Mouse (Mus musculus) liver, postnatal 0 days (tissue): ENCODE results near the gene Abcb8. TPM values are rescaled to one million over a fixed set of nuclear protein-coding genes. Genes with fewer than 3 reads are reported as not detected.

Experiments
- ATAC-seq: fragments of 200-750 bp; cut with Nextera tagmentation; 2 replicates; pipeline ENCODE4 v1.8.0; 2017; ENCODE audit warnings: mild to moderate bottlenecking, moderate library complexity
- DNase-seq: peaks from one replicate; pipeline ENCODE4 v3.0.0-alpha.2; 2016
- H3K27ac ChIP-seq: fragments of 300-500 bp; sonication (generic); 2 replicates; pipeline ENCODE4 v1.5.1; 2014; ENCODE audit warnings: antibody characterized with exemption, moderate library complexity, mild to moderate bottlenecking, low read depth
- H3K27me3 ChIP-seq: fragments of 300-500 bp; sonication (generic); 2 replicates; pipeline ENCODE4 v1.6.1; 2014; ENCODE audit warnings: low read length, control low read depth, mixed read lengths; ENCODE audit not compliant: insufficient read depth
- H3K36me3 ChIP-seq: fragments of 300-500 bp; sonication (generic); replicated peaks from 2 replicates; pipeline ENCODE4 v1.6.1; 2014; ENCODE audit warnings: mild to moderate bottlenecking, control low read depth, low read length, moderate library complexity, mixed read lengths; ENCODE audit not compliant: insufficient read depth
- H3K4me1 ChIP-seq: fragments of 300-500 bp; sonication (generic); 2 replicates; pipeline ENCODE4 v1.6.1; 2014; ENCODE audit warnings: antibody characterized with exemption, mild to moderate bottlenecking, control low read depth; ENCODE audit not compliant: insufficient read depth
- H3K4me2 ChIP-seq: fragments of 300-500 bp; sonication (generic); 2 replicates; pipeline ENCODE4 v1.6.1; 2014; ENCODE audit warnings: low read depth, mild to moderate bottlenecking, low read length, moderate library complexity, mixed read lengths
- H3K4me3 ChIP-seq: fragments of 300-500 bp; sonication (generic); 2 replicates; pipeline ENCODE4 v1.5.1; 2014; ENCODE audit warnings: low read depth, low read length
- H3K9ac ChIP-seq: fragments of 300-500 bp; sonication (generic); replicated peaks from 2 replicates; pipeline ENCODE4 v1.6.1; 2014; ENCODE audit warnings: mild to moderate bottlenecking, moderate library complexity
- H3K9me3 ChIP-seq: fragments of 300-500 bp; sonication (generic); 2 replicates; pipeline ENCODE4 v1.6.1; 2016; ENCODE audit warnings: mild to moderate bottlenecking, control low read depth, low read length, mixed read lengths
- CTCF ChIP-seq: sonication (generic); IDR thresholded peaks from 2 replicates; pipeline ENCODE4 v1.5.1; 2016; ENCODE audit warnings: antibody characterized with exemption, low read depth
- EP300 ChIP-seq: IDR thresholded peaks from 2 replicates; pipeline ENCODE4 v1.6.1; 2016; ENCODE audit warnings: antibody characterized with exemption, low read depth, mild to moderate bottlenecking
- WGBS: fragments of 180-500 bp; shearing (Covaris S2); extraction: QIAGEN DNeasy Blood & Tissue Kit; methylation state at CpG from one replicate; pipeline ENCODE4 v1.1.7; 2014; ENCODE audit not compliant: insufficient replicate concordance; 5-methylcytosine and 5-hydroxymethylcytosine counted together
- polyA plus RNA-seq: library from polyadenylated mRNA; unstranded; fragments of >200 nt; fragmentation: Nextera tagmentation; extraction: Ambion mirVana; gene quantifications from 2 replicates; pipeline ENCODE4 v1.2.1, GENCODE M21; 2015

Gene Abcb8
- polyA plus RNA-seq, 1 experiment from 2014 or later: 22.3 TPM

GRCm38 (mm10) chr5:24388246-24388915 is 5.1 kb upstream of the Abcb8 start:
- no peaks in the 10 kb centered on the region for H3K9me3 ChIP-seq
- no peak for DNase-seq
- H3K4me1 ChIP-seq: peaks cover 57% of the 10 kb centered on the region
- WGBS: 26% methylated on average over 26 of the region's 26 CpGs
- TF ChIP-seq EP300: no peak
- TF ChIP-seq CTCF: 0 out of 2 replicates have a peak, but pooled peaks have one; percentile 6
- ATAC-seq: no peak
- H3K27me3 ChIP-seq: peaks cover 9% of the 10 kb centered on the region
- peak overlapping the region; percentile 49 for H3K9ac ChIP-seq
- H3K4me2 ChIP-seq: peak overlapping the region; percentile 85
- peak overlapping the region; percentile 50 for H3K4me3 ChIP-seq
- no peaks in the 10 kb centered on the region for H3K36me3 ChIP-seq
- H3K27ac ChIP-seq: peak overlapping the region; percentile 17; the same call in 1 of the 2 replicates

- no peaks in the 10 kb centered on the region for H3K9me3 ChIP-seq
- ATAC-seq (peak; percentile 20; the same call in 1 of the 2 replicates), DNase-seq (peak; percentile 52)
- H3K4me1 ChIP-seq: peaks cover 60% of the 10 kb centered on the region
- TF ChIP-seq EP300 (no peak), CTCF (no peak)
- 0 out of 2 replicates have a peak overlapping the region, but pooled peaks have one; percentile 22 for H3K27ac ChIP-seq
- no peak overlapping the region for H3K9ac ChIP-seq
- H3K36me3 ChIP-seq: no peaks in the 10 kb centered on the region
- H3K27me3 ChIP-seq: peaks cover 9% of the 10 kb centered on the region
- 39% methylated on average over 6 of the region's 7 CpGs for WGBS
- H3K4me3 ChIP-seq: no peak overlapping the region
- H3K4me2 ChIP-seq: peak overlapping the region; percentile 14; the same call in 1 of the 2 replicates
Measured at GRCm38 (mm10) chr5:24389011-24389657, 4.3 kb upstream of the Abcb8 start.

DNA sequence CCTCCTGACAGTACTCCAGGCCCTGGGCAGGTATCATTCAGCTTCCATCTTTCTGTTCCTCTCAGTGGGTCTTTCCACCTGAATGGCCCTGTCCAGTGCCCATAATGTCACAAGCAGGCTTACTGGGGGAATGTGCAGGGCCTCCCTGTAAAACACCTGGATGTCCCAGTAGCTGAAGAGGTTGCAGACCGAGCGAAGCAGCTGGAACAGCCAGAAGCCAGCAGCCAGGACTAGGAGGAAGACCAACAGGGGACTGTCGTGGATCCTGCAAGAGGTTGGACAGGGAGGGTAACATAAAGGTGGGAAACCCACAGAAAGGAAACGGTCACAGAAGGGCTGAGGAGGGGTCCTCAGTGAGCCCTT is 3.8 kb upstream of the Abcb8 start:
- no peak for ATAC-seq
- peaks cover 9% of the 10 kb centered on the region for H3K27me3 ChIP-seq
- H3K9me3 ChIP-seq: no peaks in the 10 kb centered on the region
- H3K9ac ChIP-seq: no peak overlapping the region
- H3K27ac ChIP-seq: 0 out of 2 replicates have a peak overlapping the region, but pooled peaks have one; percentile 22
- no peak for DNase-seq
- 85% methylated on average over 4 of the region's 4 CpGs for WGBS
- H3K4me2 ChIP-seq: peak overlapping the region; percentile 14; the same call in 1 of the 2 replicates
- no peak for TF ChIP-seq CTCF
- no peak for TF ChIP-seq EP300
- H3K4me1 ChIP-seq: peaks cover 55% of the 10 kb centered on the region
- no peak overlapping the region for H3K4me3 ChIP-seq
- H3K36me3 ChIP-seq: no peaks in the 10 kb centered on the region

GRCm38 (mm10) chr5:24391864-24392263 is 1.6 kb upstream of the Abcb8 start, which contains the start of gene Atg9b:
Gene Atg9b, minus strand, starts transcription at chr5:24392143.
- Histone ChIP-seq H3K27me3 (peaks cover 9% of the 10 kb centered on the region), H3K4me3 (no peak within 1 kb of the TSS), H3K9me3 (no peaks in the 10 kb centered on the region), H3K36me3 (no peaks in the 10 kb centered on the region), H3K4me2 (no peak within 1 kb of the TSS), H3K9ac (no peak within 1 kb of the TSS), H3K4me1 (peaks cover 51% of the 10 kb centered on the region), H3K27ac (0 out of 2 replicates have a peak within 1 kb of the TSS, but pooled peaks have one; percentile 92)
- no peak for DNase-seq
- WGBS: 84% methylated on average over 7 of the region's 7 CpGs
- TF ChIP-seq CTCF (no peak), EP300 (no peak)
- no peak for ATAC-seq

DNA sequence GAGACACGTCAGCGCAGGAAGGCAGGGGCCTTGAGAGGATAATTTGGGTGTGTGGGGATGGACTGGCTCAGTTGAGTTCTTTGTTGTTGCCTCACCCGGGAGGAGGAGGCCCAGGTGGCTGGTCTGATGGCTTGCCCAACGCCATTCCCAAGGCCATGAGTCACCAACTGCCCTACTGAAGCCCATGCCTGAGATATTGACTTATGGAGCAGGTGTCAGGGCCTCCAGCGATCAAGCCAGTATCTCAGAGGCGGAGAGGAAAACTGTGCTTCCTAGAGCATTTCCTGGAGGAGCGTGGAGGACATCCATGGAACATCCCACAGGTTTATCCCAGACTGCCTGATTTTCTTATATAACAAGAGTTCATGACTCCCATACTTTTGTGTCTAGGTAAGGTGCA is 739 bp upstream of the Abcb8 start:
- 73% methylated on average over 7 of the region's 7 CpGs for WGBS
- ATAC-seq (no peak), DNase-seq (no peak)
- peaks cover 43% of the 10 kb centered on the region for H3K4me1 ChIP-seq
- 0 out of 2 replicates have a peak, but pooled peaks cover 4% of the 10 kb centered on the region for H3K27me3 ChIP-seq
- H3K4me3 ChIP-seq: no peak overlapping the region
- no peaks in the 10 kb centered on the region for H3K9me3 ChIP-seq
- 0 out of 2 replicates have a peak overlapping the region, but pooled peaks have one; percentile 92 for H3K27ac ChIP-seq
- H3K9ac ChIP-seq: no peak overlapping the region
- TF ChIP-seq CTCF (no peak), EP300 (no peak)
- no peaks in the 10 kb centered on the region for H3K36me3 ChIP-seq
- no peak overlapping the region for H3K4me2 ChIP-seq
